Mouse (Mus musculus): Measurements from ENCODE around the gene Slc39a3.

DNA sequence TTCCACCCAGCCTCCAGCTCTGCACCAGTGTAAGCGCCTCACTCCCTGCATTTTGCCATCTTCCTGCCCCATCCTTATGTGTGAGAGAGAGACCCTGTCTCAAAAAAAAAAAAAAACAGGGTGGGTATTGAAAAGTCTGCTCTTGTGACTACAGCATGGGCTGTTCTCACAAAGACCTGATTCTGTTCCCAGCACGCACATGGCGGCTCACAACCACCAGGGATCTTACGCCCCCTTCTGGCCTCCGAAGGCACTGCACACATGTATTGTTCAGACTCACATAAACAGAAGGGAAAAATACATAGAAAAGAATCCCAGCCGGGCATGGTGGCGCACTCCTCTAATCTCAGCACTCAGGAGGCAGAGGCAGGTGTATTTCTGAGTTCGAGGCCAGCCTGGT lies 14.5 kb downstream of the Slc39a3 start:
- TF ChIP-seq MYOD1 (IDR thresholded peaks at IDR 0.05; ENCODE audit: control insufficient read depth, insufficient read length, low read depth), result no peak
- no peak for TF ChIP-seq CTCF (IDR thresholded peaks at IDR 0.05; ENCODE audit: control insufficient read depth, insufficient read depth, insufficient read length)
- TF ChIP-seq MYOG (IDR thresholded peaks at IDR 0.05; ENCODE audit: control insufficient read depth, extremely low read depth, insufficient read length), result no peak
